Mouse (Mus musculus) cortical plate, adult 2 months (tissue): ENCODE measurements around the gene Ndufaf4.

ENCODE experiments used
- CTCF ChIP-seq: fragments of 200-500 bp; IDR thresholded peaks from 2 replicates; pipeline ENCODE4 v1.5.1; 2011; ENCODE audit warnings: mild to moderate bottlenecking, control low read depth, low read length; ENCODE audit not compliant: insufficient read depth; ENCODE audit errors: extremely low read depth
- POLR2A ChIP-seq: fragments of 200-500 bp; IDR thresholded peaks from 2 replicates; pipeline ENCODE4 v1.6.1; 2011; ENCODE audit warnings: mild to moderate bottlenecking, low read length, control low read depth; ENCODE audit not compliant: insufficient read depth; ENCODE audit errors: extremely low read depth

- TF ChIP-seq CTCF = 0 out of 2 replicates have a peak, but pooled peaks have one; percentile 2
- TF ChIP-seq POLR2A = no peak
Measured at GRCm38 (mm10) chr4:24907745-24908144, 9.9 kb downstream of the Ndufaf4 start.
